Mouse (Mus musculus) liver, postnatal 0 days (tissue): ENCODE data around the gene Gnao1.

Experiments
- CTCF ChIP-seq: sonication (generic); IDR thresholded peaks from 2 replicates; pipeline ENCODE4 v1.5.1; 2016; ENCODE audit warnings: antibody characterized with exemption, low read depth
- EP300 ChIP-seq: IDR thresholded peaks from 2 replicates; pipeline ENCODE4 v1.6.1; 2016; ENCODE audit warnings: antibody characterized with exemption, low read depth, mild to moderate bottlenecking

DNA sequence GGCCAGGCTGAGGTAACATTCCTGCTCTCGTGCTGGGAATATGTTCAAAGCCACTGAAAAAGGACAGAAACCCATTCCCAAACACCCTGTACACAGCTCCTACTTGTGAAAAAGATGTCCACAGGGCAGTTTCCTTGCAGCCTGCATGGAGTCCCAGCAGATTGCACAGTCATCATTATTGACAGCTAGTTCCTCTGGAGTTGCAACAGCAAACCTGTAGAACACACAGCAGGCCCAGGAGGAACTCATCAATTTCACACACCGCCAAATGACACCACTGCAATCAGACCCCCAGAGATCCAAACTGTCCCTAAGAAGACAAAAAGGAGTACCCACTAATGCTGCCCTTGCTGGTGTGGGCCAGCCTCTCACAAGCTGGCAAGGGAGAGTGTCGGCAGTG lies 175.0 kb downstream of the Gnao1 start:
- TF ChIP-seq CTCF (no peak), EP300 (no peak)
